Mouse (Mus musculus): ENCODE results near the gene 9930104L06Rik. TPM values are rescaled to one million over a fixed set of nuclear protein-coding genes. Genes with fewer than 3 reads are reported as not detected.

Gene 9930104L06Rik
- total RNA-seq, 2 experiments from 2014 or later, result 6.2 to 6.5 TPM

DNA sequence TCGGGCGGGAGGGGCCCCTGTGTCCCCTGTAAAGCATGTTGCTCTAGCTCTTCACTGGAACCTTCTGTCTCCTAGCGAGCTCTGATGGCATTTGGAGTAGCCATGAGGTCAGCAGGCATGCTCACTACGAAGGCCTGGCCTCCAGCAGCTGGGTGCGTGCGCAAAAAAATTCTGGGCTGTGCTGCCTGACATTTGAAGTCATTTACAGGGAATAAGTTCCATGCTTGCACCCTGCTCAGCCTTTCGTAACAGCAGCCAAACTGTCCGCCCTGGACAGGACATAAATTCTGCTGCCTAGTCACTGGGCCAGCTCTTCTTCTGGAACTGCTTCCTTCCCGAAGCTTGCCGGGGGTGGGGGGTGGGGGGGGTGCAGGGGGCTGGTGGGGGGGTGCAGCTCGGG lies 22.2 kb downstream of the 9930104L06Rik start:
- no peak for DNase-seq (ENCODE audit: low spot score)

DNA sequence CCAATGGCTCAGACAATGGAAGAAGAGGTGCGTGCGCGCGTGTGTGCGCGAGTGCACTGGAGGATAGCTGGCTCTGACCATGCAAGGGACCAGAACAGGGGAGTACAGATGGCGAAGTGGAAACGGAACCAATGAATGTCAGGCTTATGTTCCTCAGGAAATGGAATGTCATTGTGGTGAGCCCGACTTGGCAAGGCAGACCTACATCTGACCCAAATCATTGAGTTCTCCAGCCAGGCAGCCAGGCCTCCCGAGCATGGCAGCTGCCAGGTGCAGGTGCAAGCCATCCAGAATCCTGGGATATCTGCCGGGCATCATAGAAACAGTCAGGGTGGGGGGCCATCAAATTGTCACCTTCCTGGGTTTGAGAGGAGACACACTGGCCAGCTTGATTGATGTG lies 24.1 kb downstream of the 9930104L06Rik start:
- no peak for DNase-seq (ENCODE audit: low spot score)

GRCm38 (mm10) chr4:124962576-124962975 lies 25.7 kb downstream of the 9930104L06Rik start:
- no peak for DNase-seq (ENCODE audit: low spot score)

DNA sequence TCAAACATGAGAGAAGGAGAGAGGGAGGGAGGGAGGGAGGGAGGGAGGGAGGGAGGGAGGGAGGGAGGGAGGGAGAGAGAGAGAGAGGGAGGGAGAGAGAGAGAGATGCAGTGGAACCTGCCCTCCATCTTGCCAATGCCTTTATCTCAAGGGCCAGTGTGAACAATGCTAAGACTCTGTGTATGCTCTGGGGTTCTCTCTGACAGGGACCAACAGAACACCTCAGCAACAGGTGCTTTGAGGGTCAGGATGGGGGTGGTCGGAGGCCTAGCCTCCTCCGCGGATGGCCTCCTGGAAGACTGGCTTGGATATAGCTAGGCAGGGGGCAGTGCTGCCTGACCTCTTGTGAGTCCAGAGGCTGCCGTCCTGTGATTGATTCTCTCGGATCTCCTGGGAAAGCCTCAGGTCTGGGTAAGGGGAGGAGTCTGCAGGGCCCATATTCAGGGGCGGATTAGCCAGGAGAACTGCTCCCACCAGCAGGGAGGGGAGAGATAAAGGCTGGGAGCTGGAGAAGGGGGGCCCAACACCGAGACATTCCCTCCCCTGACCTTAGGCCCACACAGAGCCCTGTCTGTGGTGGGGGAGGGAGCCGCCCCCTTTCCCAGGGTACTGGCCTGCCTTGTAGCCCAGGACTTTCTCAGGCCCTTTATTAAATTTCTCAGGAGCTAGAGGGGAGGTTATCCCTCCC lies 28.2 kb downstream of the 9930104L06Rik start:
- no peak for DNase-seq (ENCODE audit: low spot score)

DNA sequence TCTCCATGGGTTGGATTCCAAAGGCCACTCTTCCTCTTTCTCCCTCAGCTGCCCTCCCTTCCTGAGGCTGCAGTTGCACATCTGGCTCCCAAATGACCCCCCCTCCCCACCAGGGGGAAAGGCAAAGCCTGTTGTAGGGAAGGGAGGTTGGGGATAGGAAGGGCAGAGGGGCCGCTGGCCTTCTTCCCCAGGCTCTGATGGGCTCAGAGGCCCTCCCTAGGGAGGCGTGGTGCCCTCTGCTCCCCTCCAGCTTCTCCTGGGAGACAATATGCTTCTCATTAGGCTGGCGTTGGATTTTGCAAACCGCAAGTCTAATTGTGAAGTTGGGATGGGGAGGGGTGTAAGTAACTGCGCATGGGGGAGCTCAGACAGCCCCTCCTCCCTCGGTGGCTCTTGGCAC lies 31.9 kb downstream of the 9930104L06Rik start:
- no peak for DNase-seq (ENCODE audit: low spot score)

DNA sequence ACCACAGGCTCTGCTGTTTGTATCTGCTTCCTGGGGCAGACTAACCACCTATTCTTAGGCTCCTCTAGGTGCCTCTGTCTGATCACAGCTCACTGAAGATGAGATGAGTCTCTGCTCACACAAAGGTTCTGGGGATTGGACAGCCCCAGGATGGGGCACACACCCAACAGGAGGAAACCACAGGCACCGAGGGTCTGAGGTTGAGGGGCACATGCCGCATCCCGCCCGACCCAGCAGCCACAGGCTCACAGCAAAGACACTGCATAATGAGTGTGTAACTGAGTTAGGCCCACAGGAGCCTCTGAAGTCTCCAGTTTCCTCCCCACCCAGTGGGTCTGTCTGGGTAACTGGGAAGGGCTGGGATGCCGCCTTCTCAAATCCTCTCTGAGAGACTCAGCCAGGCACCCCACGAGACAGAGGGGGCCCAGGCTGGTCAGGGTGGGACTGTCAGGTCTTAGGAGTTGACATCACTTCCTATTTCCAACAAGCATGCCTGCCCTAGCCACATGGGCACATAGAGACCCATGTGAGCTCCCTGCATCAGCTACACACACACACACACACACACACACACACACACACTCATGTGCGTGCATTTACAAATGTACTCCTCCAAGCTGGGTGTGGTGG lies 32.5 kb downstream of the 9930104L06Rik start:
- no peak for DNase-seq (ENCODE audit: low spot score)

DNA sequence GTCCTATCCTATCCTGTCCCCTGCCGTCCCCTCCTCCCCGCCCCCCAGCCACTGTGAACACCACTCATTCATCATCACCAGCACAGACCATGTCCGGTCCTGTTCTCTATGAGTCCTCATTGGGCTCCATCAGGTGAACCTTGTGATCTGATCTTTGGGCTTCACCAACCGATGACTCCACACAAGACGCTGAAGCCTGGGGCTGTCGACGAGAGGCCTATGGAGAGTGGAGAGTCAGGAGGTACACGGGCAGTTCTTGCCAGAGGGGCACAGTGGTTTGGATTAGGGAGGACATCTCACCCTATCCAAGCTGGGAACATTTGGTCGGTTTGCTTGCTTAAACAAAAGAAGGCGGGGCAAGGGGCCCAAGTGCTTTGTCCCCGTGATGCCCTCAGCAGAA lies 33.3 kb downstream of the 9930104L06Rik start:
- no peak for DNase-seq (ENCODE audit: low spot score)

- DNase-seq (ENCODE audit: low spot score), result no peak
Measured at GRCm38 (mm10) chr4:124970677-124971076, 33.8 kb downstream of the 9930104L06Rik start.

- no peak for DNase-seq (ENCODE audit: low spot score)
Measured at GRCm38 (mm10) chr4:124971094-124971493, 34.2 kb downstream of the 9930104L06Rik start.

- no peak for DNase-seq (ENCODE audit: low spot score)
Measured at GRCm38 (mm10) chr4:124972316-124972715, 35.5 kb downstream of the 9930104L06Rik start.

DNA sequence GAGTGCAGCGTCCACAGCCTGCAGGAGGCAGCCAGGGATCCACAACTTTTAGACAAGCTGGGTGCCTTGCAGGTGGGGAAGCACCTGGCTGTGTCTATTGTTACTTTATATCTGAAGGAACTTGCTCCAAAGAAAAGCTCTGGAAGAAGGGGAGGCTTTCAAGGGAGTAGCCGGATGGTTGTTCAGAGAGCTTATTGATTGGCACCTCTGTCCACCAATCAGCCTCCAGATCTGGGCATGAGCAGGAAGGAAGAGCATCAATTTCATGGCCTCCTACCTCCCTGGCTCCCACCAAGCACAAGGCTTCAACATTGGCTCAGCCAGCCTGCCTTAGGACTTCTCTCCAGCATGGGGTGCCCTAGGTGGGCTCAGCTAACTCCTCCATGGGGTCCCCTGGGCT lies 36.4 kb downstream of the 9930104L06Rik start:
- no peak for DNase-seq (ENCODE audit: low spot score)

DNA sequence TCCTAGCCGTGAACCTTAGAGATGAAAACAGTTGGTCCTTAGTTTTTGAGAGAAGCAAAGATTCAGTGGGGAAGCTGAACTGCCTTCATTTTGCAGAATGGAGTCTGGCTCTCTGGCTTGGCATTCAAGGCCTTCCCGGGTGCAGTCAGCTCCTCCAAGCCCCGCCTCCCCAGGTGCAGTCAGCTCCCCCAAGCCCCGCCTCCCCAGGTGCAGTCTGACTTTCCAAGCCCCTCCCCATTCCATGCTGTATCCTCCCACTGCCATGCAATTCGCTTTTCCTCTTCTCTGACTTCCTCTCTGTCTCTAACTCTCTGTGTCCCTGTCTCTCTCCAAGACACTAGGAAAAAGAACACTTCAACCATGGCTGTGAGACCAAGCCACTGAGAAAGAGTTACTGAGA lies 41.4 kb downstream of the 9930104L06Rik start:
- DNase-seq (ENCODE audit: low spot score), result no peak

- no peak for DNase-seq (ENCODE audit: low spot score)
Measured at GRCm38 (mm10) chr4:124983893-124984526, 47.2 kb downstream of the 9930104L06Rik start.

- no peak for DNase-seq (ENCODE audit: low spot score)
Measured at GRCm38 (mm10) chr4:124984871-124985670, 48.2 kb downstream of the 9930104L06Rik start.

GRCm38 (mm10) chr4:124985671-124986602 lies 49.1 kb downstream of the 9930104L06Rik start, which contains the start of gene Rspo1:
Gene Rspo1, plus strand, starts transcription at chr4:124986430.
- DNase-seq (ENCODE audit: low spot score), result no peak

DNA sequence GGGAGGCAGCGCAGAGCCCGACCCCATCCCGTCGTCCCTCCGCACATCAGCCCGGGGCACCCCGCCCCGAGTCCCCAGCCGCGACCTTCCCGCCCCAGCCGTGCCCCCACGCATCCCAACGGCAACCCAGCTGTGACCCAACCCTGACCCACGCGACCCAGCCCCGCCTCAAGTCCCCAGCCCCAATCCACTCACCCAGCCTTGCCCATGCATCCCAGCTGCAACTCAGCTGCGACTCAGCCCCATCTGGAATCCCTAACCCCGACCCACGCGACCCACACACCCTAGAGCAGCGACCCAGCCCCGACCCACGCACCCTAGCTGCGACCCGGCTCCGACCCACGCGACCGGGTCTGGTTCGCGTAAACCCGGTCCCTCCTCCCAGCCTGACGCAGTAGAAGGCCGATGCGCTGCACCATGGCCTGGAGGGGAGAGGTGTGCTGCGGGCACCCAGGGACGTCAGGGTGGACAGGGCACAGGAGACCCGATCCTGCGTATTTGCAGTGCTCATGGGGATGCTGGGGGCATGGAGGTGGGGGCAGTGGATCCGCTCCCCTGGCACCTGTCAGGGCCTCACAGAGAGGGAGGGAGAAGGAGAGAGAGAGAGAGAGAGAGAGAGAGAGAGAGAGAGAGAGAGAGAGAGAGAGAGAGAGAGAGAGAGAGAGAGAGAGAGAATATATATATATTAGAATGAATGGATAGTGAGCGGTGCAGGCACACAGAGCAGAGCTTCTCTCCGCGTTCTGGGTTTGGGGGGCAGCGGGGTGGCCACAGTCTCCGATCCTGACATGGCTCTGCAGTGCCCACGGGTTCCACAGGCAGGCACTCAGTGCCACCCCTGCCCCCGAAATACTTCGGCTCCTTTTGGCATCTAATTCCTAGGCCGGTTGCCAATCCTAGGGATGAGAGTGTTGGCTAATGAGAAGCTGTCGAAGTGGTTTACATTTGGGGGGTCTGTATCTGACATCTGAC lies 50.2 kb downstream of the 9930104L06Rik start:
- DNase-seq (ENCODE audit: low spot score), result no peak

GRCm38 (mm10) chr4:124987711-124988097 lies 50.9 kb downstream of the 9930104L06Rik start:
- DNase-seq (ENCODE audit: low spot score), result no peak

GRCm38 (mm10) chr4:124988382-124988781 lies 51.5 kb downstream of the 9930104L06Rik start:
- no peak for DNase-seq (ENCODE audit: low spot score)

DNA sequence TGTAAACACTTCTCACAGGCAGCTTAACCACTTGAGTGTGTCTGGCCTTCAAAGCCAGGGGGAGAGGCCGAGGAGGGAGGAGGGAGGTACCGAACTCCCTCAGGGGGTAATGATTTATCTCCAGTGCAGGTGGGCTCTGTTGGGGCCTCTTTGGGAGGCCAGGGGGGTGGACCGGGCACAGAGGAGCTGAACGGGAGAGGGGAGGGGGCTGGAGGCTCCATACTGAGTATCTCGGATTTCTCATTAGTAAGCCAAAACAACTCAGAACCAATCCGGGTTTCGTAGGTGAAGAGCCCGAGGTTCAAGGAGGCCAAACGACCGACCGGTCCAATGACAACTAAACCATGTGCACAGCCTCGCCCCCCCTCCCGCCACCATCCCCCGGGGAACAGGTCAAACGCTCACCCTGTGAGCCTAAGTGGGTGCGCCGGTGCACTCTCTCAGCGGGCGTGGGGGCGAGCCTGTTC lies 53.0 kb downstream of the 9930104L06Rik start:
- DNase-seq (ENCODE audit: low spot score), result no peak

Data from gastrocnemius, adult 18-20 months (tissue).